Mouse (Mus musculus) heart, postnatal 0 days (tissue): ENCODE data around the gene Fuca1. TPM values are rescaled to one million over a fixed set of nuclear protein-coding genes. Genes with fewer than 3 reads are reported as not detected.
"Not testable (repeated sequence)": the region's sequence is repeated elsewhere in the genome, so short reads cannot be mapped to it uniquely, and the experiment has no call there.

ENCODE experiments used
- ATAC-seq: fragments of 200-750 bp; cut with Nextera tagmentation; 2 replicates; pipeline ENCODE4 v1.8.0; 2017; ENCODE audit warnings: low read depth, moderate number of reproducible peaks, moderate library complexity; ENCODE audit not compliant: insufficient read depth
- DNase-seq: peaks from one replicate; pipeline ENCODE4 v3.0.0-alpha.2; 2016; ENCODE audit warnings: low spot score
- H3K27ac ChIP-seq: fragments of 300-500 bp; sonication (generic); 2 replicates; pipeline ENCODE4 v1.5.1; 2014; ENCODE audit warnings: low read depth, mild to moderate bottlenecking
- H3K27me3 ChIP-seq: fragments of 300-500 bp; sonication (generic); 2 replicates; pipeline ENCODE4 v1.6.1; 2014; ENCODE audit warnings: low read length, mixed read lengths; ENCODE audit not compliant: control insufficient read depth, insufficient read depth
- H3K36me3 ChIP-seq: fragments of 300-500 bp; sonication (generic); replicated peaks from 2 replicates; pipeline ENCODE4 v1.6.1; 2014; ENCODE audit warnings: low read length, mixed read lengths; ENCODE audit not compliant: control insufficient read depth, insufficient read depth
- H3K4me1 ChIP-seq: fragments of 300-500 bp; sonication (generic); 2 replicates; pipeline ENCODE4 v1.6.1; 2014; ENCODE audit warnings: antibody characterized with exemption; ENCODE audit not compliant: control insufficient read depth, insufficient read depth
- H3K4me2 ChIP-seq: fragments of 300-500 bp; sonication (generic); 2 replicates; pipeline ENCODE4 v1.6.1; 2014; ENCODE audit warnings: low read depth, mild to moderate bottlenecking, low read length, moderate library complexity
- H3K4me3 ChIP-seq: fragments of 300-500 bp; sonication (generic); 2 replicates; pipeline ENCODE4 v1.5.1; 2014; ENCODE audit warnings: low read depth, low read length
- H3K9ac ChIP-seq: fragments of 300-500 bp; sonication (generic); replicated peaks from 2 replicates; pipeline ENCODE4 v1.6.1; 2014; ENCODE audit warnings: low read depth, low read length, mixed read lengths
- H3K9me3 ChIP-seq: fragments of 300-500 bp; sonication (generic); replicated peaks from 2 replicates; pipeline ENCODE4 v1.6.1; 2016; ENCODE audit warnings: low read length; ENCODE audit not compliant: control insufficient read depth
- CTCF ChIP-seq: IDR thresholded peaks from 2 replicates; pipeline ENCODE4 v1.5.1; 2016; ENCODE audit warnings: antibody characterized with exemption, control low read depth, low read depth
- EP300 ChIP-seq: IDR thresholded peaks from 2 replicates; pipeline ENCODE4 v1.6.1; 2016; ENCODE audit warnings: antibody characterized with exemption, low read depth
- WGBS: fragments of 180-500 bp; shearing (Covaris S2); extraction: QIAGEN DNeasy Blood & Tissue Kit; methylation state at CpG from one replicate; pipeline ENCODE4 v1.1.7; 2014; 5-methylcytosine and 5-hydroxymethylcytosine counted together
- polyA plus RNA-seq: library from polyadenylated mRNA; unstranded; fragments of >200 nt; fragmentation: Nextera tagmentation; extraction: Ambion mirVana; gene quantifications from 2 replicates; pipeline ENCODE4 v1.2.1, GENCODE M21; 2015
- total RNA-seq: library from RNA; depleted of rRNA; stranded (reverse); fragments of >200 nt; gene quantifications from 2 replicates; pipeline ENCODE4 v1.2.3, GENCODE M21; 2014; ENCODE audit warnings: low replicate concordance

Fuca1 gene
- total and polyA plus RNA-seq, 2 experiments from 2014 or later = 30.3 to 48.4 TPM

DNA sequence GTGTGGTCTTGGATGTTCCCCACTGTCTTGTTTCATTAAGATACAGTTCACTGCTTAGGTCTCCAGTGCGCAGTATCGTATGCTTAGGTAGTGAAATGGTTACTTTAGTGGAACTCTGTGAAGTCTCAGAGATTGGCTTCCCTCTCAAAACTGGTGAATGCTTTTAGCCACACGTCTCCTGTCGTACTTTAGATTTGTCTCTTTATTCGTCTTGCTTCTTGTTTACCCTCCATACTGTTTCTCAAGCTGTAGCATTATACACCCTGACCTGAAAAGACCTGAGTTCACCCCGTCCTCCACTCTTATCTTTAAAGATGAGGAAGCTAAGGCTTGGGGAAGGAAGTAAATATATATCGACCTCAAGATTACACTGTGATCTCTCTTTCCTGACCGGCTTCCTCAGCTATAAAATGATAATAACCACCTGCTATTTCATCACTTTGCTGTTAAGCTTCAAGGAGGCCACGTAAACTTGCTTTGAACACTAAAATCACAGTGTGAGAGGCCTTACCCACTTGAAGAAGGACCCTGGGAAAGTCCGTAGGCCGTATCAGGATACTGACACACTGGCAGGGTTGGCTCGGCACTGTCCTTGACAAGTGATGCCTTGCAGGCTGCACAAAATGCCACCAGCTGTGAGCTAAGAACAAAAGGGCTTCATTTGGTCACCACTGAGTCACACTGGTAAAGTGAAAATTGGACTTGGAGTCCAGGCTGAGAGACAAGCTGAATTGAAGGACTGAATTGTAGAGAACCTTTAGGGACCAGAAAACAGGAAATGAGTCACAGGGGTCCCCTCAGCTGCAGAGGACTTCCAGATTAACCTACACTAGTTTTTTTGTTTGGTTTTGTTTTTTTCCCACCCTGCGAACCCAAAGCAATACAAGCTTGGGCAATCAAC is 52.6 kb downstream of the Fuca1 start:
- Histone ChIP-seq H3K9me3 (no peaks in the 10 kb centered on the region), H3K4me2 (peak overlapping the region; percentile 82), H3K27me3 (no peaks in the 10 kb centered on the region), H3K4me1 (0 out of 2 replicates have a peak, but pooled peaks cover 7% of the 10 kb centered on the region), H3K9ac (no peak overlapping the region), H3K36me3 (peaks cover 43% of the 10 kb centered on the region), H3K4me3 (peak overlapping the region; percentile 81), H3K27ac (peak overlapping the region; percentile 63)
- TF ChIP-seq CTCF = no peak
- TF ChIP-seq EP300 = no peak
- WGBS = 47% methylated on average over 13 of the region's 13 CpGs
- no peak for ATAC-seq
- no peak for DNase-seq

- Histone ChIP-seq H3K27me3 (no peaks in the 10 kb centered on the region), H3K27ac (no peak overlapping the region), H3K4me3 (no peak overlapping the region), H3K36me3 (peaks cover 21% of the 10 kb centered on the region), H3K9me3 (no peaks in the 10 kb centered on the region), H3K4me1 (0 out of 2 replicates have a peak, but pooled peaks cover 7% of the 10 kb centered on the region), H3K9ac (no peak overlapping the region), H3K4me2 (no peak overlapping the region)
- TF ChIP-seq EP300 (no peak), CTCF (no peak)
- ATAC-seq (no peak), DNase-seq (no peak)
- WGBS = 88% methylated on average over 12 of the region's 12 CpGs
Measured at GRCm38 (mm10) chr4:135976146-135976545, 55.6 kb downstream of the Fuca1 start.

- H3K4me1 ChIP-seq, ATAC-seq, DNase-seq, H3K4me3 ChIP-seq, H3K27ac ChIP-seq, H3K9me3 ChIP-seq, H3K4me2 ChIP-seq, H3K27me3 ChIP-seq, H3K9ac ChIP-seq: not testable (repeated sequence)
- WGBS = 94% methylated on average over 5 of the region's 5 CpGs
- peaks cover 39% of the 10 kb centered on the region for H3K36me3 ChIP-seq
Measured at GRCm38 (mm10) chr4:135980223-135980622, 59.7 kb downstream of the Fuca1 start.

- H3K9me3 ChIP-seq = no peaks in the 10 kb centered on the region
- TF ChIP-seq EP300 = no peak
- TF ChIP-seq CTCF = no peak
- no peak overlapping the region for H3K4me2 ChIP-seq
- no peaks in the 10 kb centered on the region for H3K27me3 ChIP-seq
- WGBS = 69% methylated on average over 7 of the region's 7 CpGs
- H3K36me3 ChIP-seq = peaks cover 28% of the 10 kb centered on the region
- H3K27ac ChIP-seq = no peak overlapping the region
- no peak overlapping the region for H3K9ac ChIP-seq
- no peak overlapping the region for H3K4me3 ChIP-seq
- H3K4me1 ChIP-seq = 0 out of 2 replicates have a peak, but pooled peaks cover 9% of the 10 kb centered on the region
- DNase-seq (no peak), ATAC-seq (no peak)
Measured at GRCm38 (mm10) chr4:135981524-135982063, 61.1 kb downstream of the Fuca1 start.

DNA sequence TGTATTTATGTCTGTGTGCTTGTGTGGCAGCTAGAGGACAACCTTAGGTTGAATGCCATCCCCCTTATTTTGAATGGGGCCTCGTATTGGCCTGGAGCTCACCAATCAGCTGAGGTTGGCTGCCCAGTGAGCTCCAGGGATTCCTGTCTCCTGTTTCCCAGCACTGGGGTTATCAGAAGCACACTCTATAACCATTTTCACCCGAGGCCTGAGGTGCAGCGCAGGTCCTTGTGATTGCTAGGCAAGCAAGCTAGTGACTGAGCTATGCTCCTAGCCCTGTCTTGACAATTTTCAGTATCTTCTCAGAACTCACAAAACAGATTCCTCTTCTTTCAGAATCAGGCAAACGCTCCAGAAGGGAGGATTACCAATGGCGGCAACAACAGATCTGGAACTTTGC is 64.0 kb downstream of the Fuca1 start:
- no peak for ATAC-seq
- Histone ChIP-seq H3K27ac (no peak overlapping the region), H3K36me3 (peaks cover 21% of the 10 kb centered on the region; the same call in 1 of the 2 replicates), H3K9me3 (no peaks in the 10 kb centered on the region), H3K9ac (no peak overlapping the region), H3K4me3 (no peak overlapping the region), H3K27me3 (no peaks in the 10 kb centered on the region), H3K4me1 (0 out of 2 replicates have a peak, but pooled peaks cover 9% of the 10 kb centered on the region), H3K4me2 (no peak overlapping the region)
- TF ChIP-seq EP300 (no peak), CTCF (no peak)
- DNase-seq = no peak
- 74% methylated on average over 5 of the region's 5 CpGs for WGBS
